Comparison of ENCODE assay signal across 26 mouse cellular contexts in the genomic region with DNA sequence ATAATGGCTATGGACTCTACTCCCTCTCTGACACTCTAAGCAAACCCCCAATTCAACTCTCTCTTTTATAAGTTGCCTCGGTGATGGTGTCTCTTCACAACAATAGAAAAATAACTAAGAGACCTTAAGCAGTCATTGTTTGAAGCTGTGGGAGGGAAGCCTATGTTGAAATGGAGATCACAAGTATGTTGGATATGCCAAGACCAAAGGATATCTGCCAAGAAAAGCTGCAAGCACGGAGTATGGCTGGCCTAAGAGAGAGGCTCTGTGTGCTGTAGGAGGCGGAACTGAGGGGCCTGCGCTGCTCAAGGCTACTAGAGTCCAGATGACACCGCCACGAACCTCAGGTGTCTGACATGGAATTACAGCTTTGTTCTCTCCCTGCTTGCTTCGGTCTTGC. TPM values are rescaled to one million over a fixed set of nuclear protein-coding genes. Genes with fewer than 3 reads are reported as not detected.
DNase-seq lines count a peak whose midpoint lies in the region; ATAC-seq and TF ChIP-seq lines count a peak whose summit lies in the region.
"Had no signal": no experiment of that assay in that cellular context is flagged by ENCODE, and none has a peak within 500 bp of the region (broad histone marks: within the 10 kb centered on the region; RNA-seq: fewer than 3 reads in every experiment).

No protein-coding gene starts in this region.

- no peak overlapping the region for H3K27ac ChIP-seq in hindbrain, postnatal 0 days
- H3K27ac ChIP-seq in hindbrain, embryonic 11.5 days (ENCODE audit: low read depth, low read length), result no peak overlapping the region
- H3K27ac ChIP-seq: embryonic facial prominence, embryonic 13.5 days; embryonic facial prominence, embryonic 15.5 days; forebrain, embryonic 10.5 days; forebrain, embryonic 12.5 days had no signal

- H3K9ac ChIP-seq in hindbrain, postnatal 0 days (replicated peaks; ENCODE audit: low read length), result no peak overlapping the region
- no peak overlapping the region for H3K9ac ChIP-seq in hindbrain, embryonic 11.5 days (ENCODE audit: low read depth, low read length)
- H3K9ac ChIP-seq: embryonic facial prominence, embryonic 13.5 days; embryonic facial prominence, embryonic 15.5 days; forebrain, embryonic 12.5 days had no signal

- H3K4me1 ChIP-seq in hindbrain, postnatal 0 days (ENCODE audit: insufficient read depth, low read length), result no peaks in the 10 kb centered on the region
- H3K4me1 ChIP-seq in hindbrain, embryonic 11.5 days (replicated peaks; ENCODE audit: control insufficient read depth, insufficient read depth, low read length), result no peaks in the 10 kb centered on the region
- H3K4me1 ChIP-seq: embryonic facial prominence, embryonic 13.5 days; embryonic facial prominence, embryonic 15.5 days; forebrain, embryonic 10.5 days; forebrain, embryonic 12.5 days had no signal

- 0 out of 2 replicates have a peak, but pooled peaks cover 2% of the 10 kb centered on the region for H3K9me3 ChIP-seq in hindbrain, postnatal 0 days (ENCODE audit: low read length)
- H3K9me3 ChIP-seq in hindbrain, embryonic 11.5 days (ENCODE audit: control insufficient read depth, low read length), result no peaks in the 10 kb centered on the region
- H3K9me3 ChIP-seq: embryonic facial prominence, embryonic 13.5 days; embryonic facial prominence, embryonic 15.5 days; forebrain, embryonic 10.5 days; forebrain, embryonic 12.5 days; G1E had no signal

- TF ChIP-seq CTCF in hindbrain, postnatal 0 days (IDR thresholded peaks at IDR 0.05; ENCODE audit: low read depth), result no peak

- H3K36me3 ChIP-seq in hindbrain, postnatal 0 days (ENCODE audit: insufficient read depth, low read length), result no peaks in the 10 kb centered on the region
- no peaks in the 10 kb centered on the region for H3K36me3 ChIP-seq in hindbrain, embryonic 11.5 days (ENCODE audit: control insufficient read depth, insufficient read depth, low read length)
- H3K36me3 ChIP-seq: embryonic facial prominence, embryonic 13.5 days; embryonic facial prominence, embryonic 15.5 days; forebrain, embryonic 10.5 days; forebrain, embryonic 12.5 days; G1E had no signal

- WGBS in hindbrain, postnatal 0 days, result 66% methylated on average over 7 of the region's 7 CpGs
- 82% methylated on average over 7 of the region's 7 CpGs for WGBS in hindbrain, embryonic 11.5 days

- no peaks in the 10 kb centered on the region for H3K27me3 ChIP-seq in hindbrain, postnatal 0 days (ENCODE audit: insufficient read depth, low read length)
- no peaks in the 10 kb centered on the region for H3K27me3 ChIP-seq in hindbrain, embryonic 11.5 days (ENCODE audit: control insufficient read depth, insufficient read depth, low read length)
- H3K27me3 ChIP-seq: embryonic facial prominence, embryonic 13.5 days; embryonic facial prominence, embryonic 15.5 days; forebrain, embryonic 12.5 days had no signal

- DNase-seq in hindbrain, postnatal 0 days (ENCODE audit: low spot score), result peak; percentile 31
- DNase-seq in hindbrain, embryonic 11.5 days (ENCODE audit: low spot score), result no peak
- DNase-seq in fat pad, adult 2 months (ENCODE audit: extremely low read depth, low read depth, low spot score), result peak; percentile 62
- DNase-seq in gonadal fat pad, adult 2 months (ENCODE audit: low read depth), result peak; percentile 64
- no peak for DNase-seq in heart, adult 11 months
- DNase-seq: adrenal gland, adult 2 months; adrenal gland, postnatal 10 days; adrenal gland, postnatal 25 days; B cell, adult 2 months; cerebellum, adult 11 months; cerebellum, adult 18-20 months; cerebellum, adult 8-10 months; cerebellum, adult 9-11 months; cerebellum, postnatal 14 days; cerebellum, postnatal 36 days; embryo, embryonic 11 days had no signal

- no peak for ATAC-seq in hindbrain, postnatal 0 days
- no peak for ATAC-seq in hindbrain, embryonic 11.5 days (ENCODE audit: low FRiP score)
- no peak for ATAC-seq in activated CD4-positive, CD25-positive, alpha-beta regulatory T cell, adult 4 months
- ATAC-seq: CD4-positive, CD25-positive, alpha-beta regulatory T cell, adult 4 months; forebrain, embryonic 14.5 days; forebrain, embryonic 16.5 days had no signal

- no peak overlapping the region for H3K4me3 ChIP-seq in hindbrain, postnatal 0 days (ENCODE audit: low read length)
- no peak overlapping the region for H3K4me3 ChIP-seq in hindbrain, embryonic 11.5 days (ENCODE audit: low read depth, low read length)
- H3K4me3 ChIP-seq: embryonic facial prominence, embryonic 13.5 days; embryonic facial prominence, embryonic 15.5 days; erythroblast, embryonic 14.5 days; forebrain, embryonic 10.5 days; forebrain, embryonic 12.5 days had no signal

- no peak overlapping the region for H3K4me2 ChIP-seq in hindbrain, postnatal 0 days (ENCODE audit: low read depth, low read length)
- no peak overlapping the region for H3K4me2 ChIP-seq in hindbrain, embryonic 11.5 days (replicated peaks; ENCODE audit: low read depth, low read length)
- H3K4me2 ChIP-seq: embryonic facial prominence, embryonic 13.5 days; embryonic facial prominence, embryonic 15.5 days; forebrain, embryonic 12.5 days had no signal

RNA-seq across cellular contexts. Expression of a gene that starts 55.3 kb away (rescaled TPM):
- 28.7 and 30.3 TPM in 2 replicates for total RNA-seq in hindbrain, postnatal 0 days (2014; rRNA removed)
- 42.7 and 45.4 TPM in 2 replicates for polyA plus RNA-seq in hindbrain, postnatal 0 days (2015; fragmentation: Nextera tagmentation; extraction: Ambion mirVana)
- polyA plus RNA-seq in hindbrain, embryonic 11.5 days (2014; fragmentation: Nextera tagmentation; extraction: Ambion mirVana), result 90.1 and 104 TPM in 2 replicates
- polyA plus RNA-seq in gonadal fat pad, adult 2 months (2012; rRNA removed), result 35.4 and 36.8 TPM in 2 replicates
- polyA plus RNA-seq in activated CD4-positive, CD25-positive, alpha-beta regulatory T cell, adult 4 months (2017; shearing (Covaris generic)), result 10 to 100 TPM; 64.0 to 74.3 TPM

Comparison
In these comparisons a context has a peak if more than half of its experiments do, and no peak if none do; other contexts are left out.
1. DNase-seq: peak in hindbrain, postnatal 0 days (single experiment), fat pad, adult 2 months (single experiment) and gonadal fat pad, adult 2 months (single experiment); none in hindbrain, embryonic 11.5 days (single experiment) and heart, adult 11 months (single experiment).